8 mouse cellular contexts compared by ENCODE assay signal in the genomic region with DNA sequence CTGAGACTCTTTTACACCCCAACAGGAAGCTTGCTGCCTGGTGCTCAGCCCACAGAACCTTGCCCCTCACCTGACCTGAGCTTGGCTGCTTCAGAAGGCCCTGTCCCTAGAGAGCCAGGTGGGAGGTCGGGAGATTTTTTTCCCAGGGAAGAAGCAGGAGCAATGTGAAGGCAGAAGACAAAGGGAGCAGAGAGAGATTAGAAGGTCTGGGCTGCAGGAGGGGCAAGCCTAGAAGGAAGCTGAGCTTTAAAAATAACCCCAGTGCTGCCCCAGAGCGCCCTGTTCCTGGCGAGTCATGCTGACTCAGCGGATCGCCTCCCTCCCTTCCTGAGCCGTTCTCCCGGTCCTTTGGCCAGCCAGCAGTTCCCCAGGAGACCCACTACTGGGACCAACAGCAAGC. TPM values are rescaled to one million over a fixed set of nuclear protein-coding genes. Genes with fewer than 3 reads are reported as not detected.
A peak's percentile ranks its signal among the peaks of the same experiment; 100 is the strongest.
DNase-seq lines count a peak whose midpoint lies in the region; ATAC-seq lines count a peak whose summit lies in the region.

No protein-coding gene starts in this region.

- peak overlapping the region; percentile 38 for H3K9ac ChIP-seq in kidney, embryonic 14.5 days (ENCODE audit: low read depth, low read length)

- peak; percentile 98 for DNase-seq in heart, adult 11 months
- no peak for DNase-seq in heart, postnatal 25 days (ENCODE audit: low spot score)
- peak; percentile 88 for DNase-seq in c-Kit-negative CD71-positive TER-119-positive erythroid progenitor cells, embryonic 14.5 days (ENCODE audit: low read depth, low spot score)
- peak; percentile 91 for DNase-seq in heart, embryonic 10.5 days (ENCODE audit: low spot score)
- peak; percentile 43 for DNase-seq in lung, postnatal 36 days
- DNase-seq in retina, embryonic 14.5 days (ENCODE audit: low spot score), result no peak
- no peak for DNase-seq in urinary bladder, postnatal 10 days (ENCODE audit: low spot score)

- 9% methylated on average over 7 of the region's 7 CpGs for WGBS in heart, embryonic 10.5 days
- 22% methylated on average over 7 of the region's 7 CpGs for whole genome bisulfite sequencing in kidney, embryonic 14.5 days

- peak overlapping the region; percentile 99 for H3K27ac ChIP-seq in heart, embryonic 10.5 days
- H3K27ac ChIP-seq in kidney, embryonic 14.5 days (ENCODE audit: low read depth, low read length), result peak overlapping the region; percentile 76; the same call in 1 of the 2 replicates

- no peaks in the 10 kb centered on the region for H3K9me3 ChIP-seq in heart, embryonic 10.5 days
- H3K9me3 ChIP-seq in kidney, embryonic 14.5 days (ENCODE audit: control insufficient read depth, low read length), result no peaks in the 10 kb centered on the region

- H3K27me3 ChIP-seq in heart, embryonic 10.5 days (ENCODE audit: insufficient read depth, poor library complexity, severe bottlenecking), result no peaks in the 10 kb centered on the region
- H3K27me3 ChIP-seq in kidney, embryonic 14.5 days (ENCODE audit: control insufficient read depth, insufficient read depth, low read length), result no peaks in the 10 kb centered on the region

- H3K36me3 ChIP-seq in heart, embryonic 10.5 days, result peaks cover 27% of the 10 kb centered on the region
- peaks cover 28% of the 10 kb centered on the region for H3K36me3 ChIP-seq in kidney, embryonic 14.5 days (ENCODE audit: control insufficient read depth, insufficient read depth, low read length)

- H3K4me1 ChIP-seq in heart, embryonic 10.5 days, result peaks cover 58% of the 10 kb centered on the region
- H3K4me1 ChIP-seq in kidney, embryonic 14.5 days (ENCODE audit: control insufficient read depth, insufficient read depth, low read length), result peaks cover 39% of the 10 kb centered on the region

- peak overlapping the region; percentile 20 for H3K4me2 ChIP-seq in kidney, embryonic 14.5 days (replicated peaks; ENCODE audit: low read depth, low read length)

- intact Hi-C loops in heart, postnatal 25 days (cut with DNase I), result loop anchor here (5.0 kb wide), 1 partner anchor 42 kb away; a partner anchor contains a TSS

- peak overlapping the region; percentile 99 for H3K4me3 ChIP-seq in heart, embryonic 10.5 days
- H3K4me3 ChIP-seq in kidney, embryonic 14.5 days (ENCODE audit: low read length), result peak overlapping the region; percentile 9; the same call in 1 of the 2 replicates

- no peak for ATAC-seq in kidney, embryonic 14.5 days (ENCODE audit: low FRiP score, low TSS enrichment)

RNA-seq across cellular contexts. Expression of a gene that starts 3.5 kb away (rescaled TPM):
- total RNA-seq in heart, postnatal 25 days (2021), result 10 to 100 TPM; 38.7 to 42.1 TPM
- 22.7 and 28.2 TPM in 2 replicates for polyA plus RNA-seq in heart, embryonic 10.5 days (2016; fragmentation: Nextera tagmentation; extraction: Ambion mirVana)
- polyA plus RNA-seq in kidney, embryonic 14.5 days (2014; fragmentation: Nextera tagmentation; extraction: Ambion mirVana), result 26.9 and 27.9 TPM in 2 replicates

RNA-seq across cellular contexts. Expression of a gene that starts 4.9 kb away (rescaled TPM):
- 1 to 10 TPM; 7.7 to 8.3 TPM for total RNA-seq in heart, postnatal 25 days (2021)
- 25.6 and 29.5 TPM in 2 replicates for polyA plus RNA-seq in heart, embryonic 10.5 days (2016; fragmentation: Nextera tagmentation; extraction: Ambion mirVana)
- polyA plus RNA-seq in kidney, embryonic 14.5 days (2014; fragmentation: Nextera tagmentation; extraction: Ambion mirVana), result 23.8 and 28.6 TPM in 2 replicates

RNA-seq across cellular contexts. Expression of a gene that starts 12.2 kb away (rescaled TPM):
- 10 to 100 TPM; 54.2 to 59.3 TPM for total RNA-seq in heart, postnatal 25 days (2021)
- 119 and 130 TPM in 2 replicates for polyA plus RNA-seq in heart, embryonic 10.5 days (2016; fragmentation: Nextera tagmentation; extraction: Ambion mirVana)
- polyA plus RNA-seq in kidney, embryonic 14.5 days (2014; fragmentation: Nextera tagmentation; extraction: Ambion mirVana), result 82.7 and 83.5 TPM in 2 replicates

RNA-seq across cellular contexts. Expression of a gene that starts 13.7 kb away (rescaled TPM):
- 1 to 10 TPM; 1.6 to 2.3 TPM for total RNA-seq in heart, postnatal 25 days (2021)
- polyA plus RNA-seq in heart, embryonic 10.5 days (2016; fragmentation: Nextera tagmentation; extraction: Ambion mirVana), result 28.5 and 29.9 TPM in 2 replicates
- 19.9 and 21.8 TPM in 2 replicates for polyA plus RNA-seq in kidney, embryonic 14.5 days (2014; fragmentation: Nextera tagmentation; extraction: Ambion mirVana)

RNA-seq across cellular contexts. Expression of a gene that starts 18.0 kb away (rescaled TPM):
- 10 to 100 TPM; 78.3 to 78.8 TPM for total RNA-seq in heart, postnatal 25 days (2021)
- polyA plus RNA-seq in heart, embryonic 10.5 days (2016; fragmentation: Nextera tagmentation; extraction: Ambion mirVana), result 6.7 and 9.3 TPM in 2 replicates
- not detected in 2 replicates for polyA plus RNA-seq in kidney, embryonic 14.5 days (2014; fragmentation: Nextera tagmentation; extraction: Ambion mirVana)

Comparison
In these comparisons a context has a peak if more than half of its experiments do, and no peak if none do; other contexts are left out.
1. DNase-seq: peak in heart, adult 11 months (single experiment), c-Kit-negative CD71-positive TER-119-positive erythroid progenitor cells, embryonic 14.5 days (single experiment), heart, embryonic 10.5 days (single experiment) and lung, postnatal 36 days (single experiment); none in heart, postnatal 25 days (single experiment), retina, embryonic 14.5 days (single experiment) and urinary bladder, postnatal 10 days (single experiment).